Mouse (Mus musculus): ENCODE data around the gene Gm10770.
"Not testable (repeated sequence)": the region's sequence is repeated elsewhere in the genome, so short reads cannot be mapped to it uniquely, and the experiment has no call there.

GRCm38 (mm10) chr2:150179579-150179978, at the start of gene Gm10770:
- not testable (repeated sequence) for TF ChIP-seq CTCF (IDR thresholded peaks at IDR 0.05; ENCODE audit: low read depth, low read length); POLR2A (IDR thresholded peaks at IDR 0.05; ENCODE audit: borderline replicate concordance, low read depth, low read length)
